Mouse (Mus musculus) heart, embryonic 15.5 days (tissue): ENCODE measurements around the gene Zdhhc21. TPM values are rescaled to one million over a fixed set of nuclear protein-coding genes. Genes with fewer than 3 reads are reported as not detected.

Experiments used
- ATAC-seq: fragments of 200-750 bp; cut with Nextera tagmentation; replicated peaks from 2 replicates; pipeline ENCODE4 v1.8.0; 2017; ENCODE audit warnings: low read depth, moderate TSS enrichment; ENCODE audit not compliant: insufficient number of reproducible peaks, insufficient read depth, low FRiP score
- H3K27ac ChIP-seq: fragments of 300-500 bp; sonication (generic); 2 replicates; pipeline ENCODE4 v1.5.1; 2015; ENCODE audit warnings: mild to moderate bottlenecking, inconsistent platforms
- H3K27me3 ChIP-seq: fragments of 300-500 bp; sonication (generic); 2 replicates; pipeline ENCODE4 v1.6.1; 2015; ENCODE audit warnings: inconsistent platforms
- H3K36me3 ChIP-seq: fragments of 300-500 bp; sonication (generic); 2 replicates; pipeline ENCODE4 v1.6.1; 2015; ENCODE audit warnings: mild to moderate bottlenecking, inconsistent platforms
- H3K4me1 ChIP-seq: fragments of 300-500 bp; sonication (generic); replicated peaks from 2 replicates; pipeline ENCODE4 v1.6.1; 2015; ENCODE audit warnings: inconsistent platforms
- H3K4me2 ChIP-seq: fragments of 300-500 bp; sonication (generic); 2 replicates; pipeline ENCODE4 v1.6.1; 2015; ENCODE audit warnings: inconsistent platforms, mild to moderate bottlenecking, moderate library complexity
- H3K4me3 ChIP-seq: fragments of 300-500 bp; sonication (generic); 2 replicates; pipeline ENCODE4 v1.5.1; 2015; ENCODE audit warnings: mild to moderate bottlenecking, inconsistent platforms
- H3K9ac ChIP-seq: fragments of 300-500 bp; sonication (generic); 2 replicates; pipeline ENCODE4 v1.6.1; 2015; ENCODE audit warnings: mild to moderate bottlenecking, inconsistent platforms
- H3K9me3 ChIP-seq: fragments of 300-500 bp; sonication (generic); replicated peaks from 2 replicates; pipeline ENCODE4 v1.6.1; 2016; ENCODE audit warnings: inconsistent platforms
- WGBS: fragments of 180-500 bp; shearing (Covaris S2); methylation state at CpG from one replicate; pipeline ENCODE4 v1.1.7; 2015; ENCODE audit warnings: mixed read lengths; 5-methylcytosine and 5-hydroxymethylcytosine counted together
- polyA plus RNA-seq: library from polyadenylated mRNA; unstranded; fragments of >200 nt; fragmentation: Nextera tagmentation; extraction: Ambion mirVana; gene quantifications from 2 replicates; pipeline ENCODE4 v1.2.1, GENCODE M21; 2015

Gene Zdhhc21
- polyA plus RNA-seq, 1 experiment from 2014 or later, result 9.0 TPM

- WGBS, result 88% methylated on average over 8 of the region's 8 CpGs
- no peaks in the 10 kb centered on the region for H3K36me3 ChIP-seq
- no peak overlapping the region for H3K9ac ChIP-seq
- H3K4me1 ChIP-seq, result peaks cover 11% of the 10 kb centered on the region
- no peak overlapping the region for H3K27ac ChIP-seq
- no peak overlapping the region for H3K4me3 ChIP-seq
- ATAC-seq, result no peak
- H3K9me3 ChIP-seq, result no peaks in the 10 kb centered on the region
- H3K27me3 ChIP-seq, result no peaks in the 10 kb centered on the region
- no peak overlapping the region for H3K4me2 ChIP-seq
Observed at GRCm38 (mm10) chr4:82863316-82863715, 3.6 kb upstream of the Zdhhc21 start.

- no peaks in the 10 kb centered on the region for H3K27me3 ChIP-seq
- H3K36me3 ChIP-seq, result no peaks in the 10 kb centered on the region
- no peaks in the 10 kb centered on the region for H3K9me3 ChIP-seq
- H3K4me2 ChIP-seq, result no peak overlapping the region
- WGBS, result 93% methylated on average over 2 of the region's 2 CpGs
- H3K4me3 ChIP-seq, result no peak overlapping the region
- H3K9ac ChIP-seq, result no peak overlapping the region
- no peak overlapping the region for H3K27ac ChIP-seq
- ATAC-seq, result no peak
- H3K4me1 ChIP-seq, result peaks cover 12% of the 10 kb centered on the region
Observed at GRCm38 (mm10) chr4:82861451-82861850, 1.7 kb upstream of the Zdhhc21 start.

- Histone ChIP-seq H3K27ac (peak overlapping the region; percentile 57; the same call in 1 of the 2 replicates), H3K27me3 (no peaks in the 10 kb centered on the region), H3K4me1 (peaks cover 12% of the 10 kb centered on the region), H3K4me2 (no peak overlapping the region), H3K9me3 (no peaks in the 10 kb centered on the region), H3K4me3 (no peak overlapping the region), H3K9ac (no peak overlapping the region), H3K36me3 (no peaks in the 10 kb centered on the region)
- WGBS, result 38% methylated on average over 3 of the region's 3 CpGs
- ATAC-seq, result no peak
Observed at GRCm38 (mm10) chr4:82860566-82860965, 808 bp upstream of the Zdhhc21 start.

GRCm38 (mm10) chr4:82858431-82859010, 1.2 kb downstream of the Zdhhc21 start:
- Histone ChIP-seq H3K27me3 (no peaks in the 10 kb centered on the region), H3K9me3 (no peaks in the 10 kb centered on the region), H3K9ac (peak overlapping the region; percentile 84), H3K27ac (no peak overlapping the region; the same call in 1 of the 2 replicates), H3K4me3 (peak overlapping the region; percentile 85), H3K36me3 (no peaks in the 10 kb centered on the region), H3K4me2 (peak overlapping the region; percentile 86), H3K4me1 (peaks cover 12% of the 10 kb centered on the region)
- 21% methylated on average over 4 of the region's 4 CpGs for WGBS
- ATAC-seq, result no peak

GRCm38 (mm10) chr4:82856986-82857385, 2.8 kb downstream of the Zdhhc21 start:
- ATAC-seq, result no peak
- H3K4me2 ChIP-seq, result no peak overlapping the region
- H3K27me3 ChIP-seq, result no peaks in the 10 kb centered on the region
- H3K9ac ChIP-seq, result no peak overlapping the region
- WGBS, result 82% methylated on average over 3 of the region's 3 CpGs
- H3K4me1 ChIP-seq, result peaks cover 12% of the 10 kb centered on the region
- H3K4me3 ChIP-seq, result no peak overlapping the region
- H3K27ac ChIP-seq, result no peak overlapping the region
- peaks cover 5% of the 10 kb centered on the region; the same call in 1 of the 2 replicates for H3K36me3 ChIP-seq
- no peaks in the 10 kb centered on the region for H3K9me3 ChIP-seq

- no peak for ATAC-seq
- 84% methylated on average over 2 of the region's 2 CpGs for WGBS
Observed at GRCm38 (mm10) chr4:82853809-82854208, 5.9 kb downstream of the Zdhhc21 start.

GRCm38 (mm10) chr4:82848552-82849234, 11.1 kb downstream of the Zdhhc21 start:
- WGBS, result 33% methylated on average over 5 of the region's 5 CpGs
- H3K4me3 ChIP-seq, result no peak overlapping the region
- no peaks in the 10 kb centered on the region for H3K27me3 ChIP-seq
- ATAC-seq, result no peak
- peaks cover 15% of the 10 kb centered on the region for H3K36me3 ChIP-seq
- no peak overlapping the region for H3K9ac ChIP-seq
- peaks cover 18% of the 10 kb centered on the region for H3K4me1 ChIP-seq
- no peak overlapping the region for H3K4me2 ChIP-seq
- no peak overlapping the region for H3K27ac ChIP-seq
- no peaks in the 10 kb centered on the region for H3K9me3 ChIP-seq

More at GRCm38 (mm10) chr4:82853809-82854208, 5.9 kb downstream of the Zdhhc21 start:
- Histone ChIP-seq H3K36me3 (peaks cover 5% of the 10 kb centered on the region; the same call in 1 of the 2 replicates), H3K4me2 (no peak overlapping the region), H3K4me1 (peaks cover 18% of the 10 kb centered on the region), H3K9ac (no peak overlapping the region), H3K9me3 (no peaks in the 10 kb centered on the region), H3K4me3 (no peak overlapping the region), H3K27ac (no peak overlapping the region), H3K27me3 (no peaks in the 10 kb centered on the region)

- WGBS, result 76% methylated on average over 3 of the region's 3 CpGs
- peaks cover 14% of the 10 kb centered on the region for H3K36me3 ChIP-seq
- ATAC-seq, result no peak
Observed at GRCm38 (mm10) chr4:82837526-82838240, 22.1 kb downstream of the Zdhhc21 start.

GRCm38 (mm10) chr4:82831155-82831554, 28.6 kb downstream of the Zdhhc21 start:
- H3K4me1 ChIP-seq, result no peaks in the 10 kb centered on the region
- no peaks in the 10 kb centered on the region for H3K9me3 ChIP-seq
- no peak overlapping the region for H3K9ac ChIP-seq
- WGBS, result 97% methylated on average over 2 of the region's 2 CpGs
- no peak overlapping the region for H3K4me3 ChIP-seq
- H3K4me2 ChIP-seq, result no peak overlapping the region
- no peaks in the 10 kb centered on the region for H3K36me3 ChIP-seq
- no peaks in the 10 kb centered on the region for H3K27me3 ChIP-seq
- H3K27ac ChIP-seq, result no peak overlapping the region
- no peak for ATAC-seq

More at GRCm38 (mm10) chr4:82837526-82838240, 22.1 kb downstream of the Zdhhc21 start:
- no peaks in the 10 kb centered on the region for H3K27me3 ChIP-seq
- no peaks in the 10 kb centered on the region for H3K9me3 ChIP-seq
- H3K4me3 ChIP-seq, result no peak overlapping the region
- no peak overlapping the region for H3K27ac ChIP-seq
- H3K4me2 ChIP-seq, result no peak overlapping the region
- no peaks in the 10 kb centered on the region for H3K4me1 ChIP-seq
- H3K9ac ChIP-seq, result no peak overlapping the region

- no peak for ATAC-seq
- 36% methylated on average over 5 of the region's 5 CpGs for WGBS
Observed at GRCm38 (mm10) chr4:82829429-82829828, 30.3 kb downstream of the Zdhhc21 start.

GRCm38 (mm10) chr4:82827001-82827400, 32.8 kb downstream of the Zdhhc21 start:
- 45% methylated on average over 2 of the region's 2 CpGs for WGBS
- Histone ChIP-seq H3K4me1 (no peaks in the 10 kb centered on the region), H3K27me3 (no peaks in the 10 kb centered on the region), H3K4me2 (no peak overlapping the region), H3K9me3 (no peaks in the 10 kb centered on the region), H3K4me3 (no peak overlapping the region), H3K27ac (no peak overlapping the region), H3K9ac (no peak overlapping the region), H3K36me3 (no peaks in the 10 kb centered on the region)
- no peak for ATAC-seq

More at GRCm38 (mm10) chr4:82829429-82829828, 30.3 kb downstream of the Zdhhc21 start:
- no peak overlapping the region for H3K27ac ChIP-seq
- H3K9me3 ChIP-seq, result no peaks in the 10 kb centered on the region
- no peak overlapping the region for H3K9ac ChIP-seq
- H3K4me3 ChIP-seq, result no peak overlapping the region
- H3K4me2 ChIP-seq, result no peak overlapping the region
- H3K36me3 ChIP-seq, result no peaks in the 10 kb centered on the region
- H3K4me1 ChIP-seq, result no peaks in the 10 kb centered on the region
- H3K27me3 ChIP-seq, result no peaks in the 10 kb centered on the region
